8 mouse cellular contexts compared by ENCODE assay signal in genomic region chr7:64155687-64156086, GRCm38 (mm10). TPM values are rescaled to one million over a fixed set of nuclear protein-coding genes. Genes with fewer than 3 reads are reported as not detected.
DNase-seq lines count a peak whose midpoint lies in the region; ATAC-seq lines count a peak whose summit lies in the region.

No protein-coding gene starts in this region.

- peak overlapping the region; percentile 40 for H3K4me2 ChIP-seq in forebrain, embryonic 15.5 days (replicated peaks)
- peak overlapping the region; percentile 35 for H3K4me2 ChIP-seq in liver, embryonic 13.5 days

- DNase-seq in ES-CJ7 (ENCODE audit: low read depth, low spot score): peak; percentile 89
- DNase-seq in cerebellum, adult 11-12 months: peak; percentile 89
- peak; percentile 91 to 92 for DNase-seq in heart, postnatal 10 days
- peak; percentile 88 to 93 for DNase-seq in kidney, postnatal 36 days
- DNase-seq in liver, embryonic 13.5 days: peak; percentile 31
- peak; percentile 46 for DNase-seq in neural tube, embryonic 10.5 days (ENCODE audit: extremely low spot score, low spot score)
- peak; percentile 87 for DNase-seq in testis, postnatal 10 days (ENCODE audit: low spot score)

- peak; percentile 92 for ATAC-seq in forebrain, embryonic 15.5 days (replicated peaks)
- peak; percentile 68 for ATAC-seq in liver, embryonic 13.5 days (ENCODE audit: low read depth)

- peaks cover 26% of the 10 kb centered on the region for H3K4me1 ChIP-seq in forebrain, embryonic 15.5 days
- H3K4me1 ChIP-seq in liver, embryonic 13.5 days (replicated peaks): peaks cover 11% of the 10 kb centered on the region; the same call in 1 of the 2 replicates

- no peaks in the 10 kb centered on the region for H3K9me3 ChIP-seq in forebrain, embryonic 15.5 days
- H3K9me3 ChIP-seq in liver, embryonic 13.5 days (replicated peaks): no peaks in the 10 kb centered on the region

- no peaks in the 10 kb centered on the region for H3K36me3 ChIP-seq in forebrain, embryonic 15.5 days
- H3K36me3 ChIP-seq in liver, embryonic 13.5 days: no peaks in the 10 kb centered on the region

- H3K4me3 ChIP-seq in forebrain, embryonic 15.5 days: 0 out of 2 replicates have a peak overlapping the region, but pooled peaks have one; percentile 12
- H3K4me3 ChIP-seq in liver, embryonic 13.5 days (replicated peaks): no peak overlapping the region

- no peaks in the 10 kb centered on the region for H3K27me3 ChIP-seq in forebrain, embryonic 15.5 days
- H3K27me3 ChIP-seq in liver, embryonic 13.5 days: no peaks in the 10 kb centered on the region

- no peak overlapping the region for H3K27ac ChIP-seq in forebrain, embryonic 15.5 days (replicated peaks)
- no peak overlapping the region for H3K27ac ChIP-seq in liver, embryonic 13.5 days

- H3K9ac ChIP-seq in forebrain, embryonic 15.5 days (replicated peaks): 0 out of 2 replicates have a peak overlapping the region, but pooled peaks have one; percentile 6
- H3K9ac ChIP-seq in liver, embryonic 13.5 days: 0 out of 2 replicates have a peak overlapping the region, but pooled peaks have one; percentile 4

- intact Hi-C loops in heart, postnatal 10 days (cut with DNase I): loop anchor here (2.0 to 10.0 kb wide), 4 partner anchors 101 to 403 kb away; partner anchors contain the start of gene Klf13

- WGBS in forebrain, embryonic 15.5 days: 8% methylated on average over 10 of the region's 10 CpGs
- 10% methylated on average over 10 of the region's 10 CpGs for WGBS in liver, embryonic 13.5 days (ENCODE audit: insufficient replicate concordance)

RNA-seq across cellular contexts. Expression of gene Trpm1, which starts 2.1 kb away (rescaled TPM):
- polyA plus RNA-seq in forebrain, embryonic 15.5 days (2015; fragmentation: Nextera tagmentation; extraction: Ambion mirVana): 0.11 and 0.15 TPM in 2 replicates
- total RNA-seq in heart, postnatal 10 days (2021): under 1 TPM in 1 of 2 experiments, not detected in 1; 0.27 TPM
- polyA plus RNA-seq in liver, embryonic 13.5 days (2015; fragmentation: Nextera tagmentation; extraction: Ambion mirVana): not detected in 2 replicates

Comparison
In these comparisons a context has a peak if more than half of its experiments do, and no peak if none do; other contexts are left out.
1. DNase-seq: peak in every context shown above with its lines; median percentile 92 in heart, postnatal 10 days; 90 in kidney, postnatal 36 days; 89 in ES-CJ7; 89 in cerebellum, adult 11-12 months; 87 in testis, postnatal 10 days; 46 in neural tube, embryonic 10.5 days; 31 in liver, embryonic 13.5 days.